Mouse (Mus musculus) E14TG2a.4 (cell line): ENCODE data around the gene Fam20b.

Source experiments
- CTCF ChIP-seq: conservative IDR thresholded peaks from 2 replicates; pipeline ENCODE4 v1.5.1; 2014; ENCODE audit warnings: low read length
- NANOG ChIP-seq: IDR thresholded peaks from 2 replicates; pipeline ENCODE4 v1.6.1; 2014; ENCODE audit warnings: borderline replicate concordance, low read length, mixed read lengths

GRCm38 (mm10) chr1:156657523-156657922, 61.4 kb downstream of the Fam20b start:
- no peak for TF ChIP-seq CTCF
- TF ChIP-seq NANOG, result no peak
